Mouse (Mus musculus) C2C12 (cell line): ENCODE measurements around the gene Lyrm4.

ENCODE experiments used
- CTCF ChIP-seq: IDR thresholded peaks from one replicate; pipeline ENCODE4 v1.5.1; 2011; ENCODE audit not compliant: control insufficient read depth, insufficient read depth, insufficient read length
- MAX ChIP-seq: IDR thresholded peaks from one replicate; pipeline ENCODE4 v1.6.1; 2011; ENCODE audit warnings: mild to moderate bottlenecking, control low read depth
- MYOD1 ChIP-seq: IDR thresholded peaks from one replicate; pipeline ENCODE4 v1.6.1; 2011; ENCODE audit warnings: low read depth; ENCODE audit not compliant: control insufficient read depth, insufficient read length

DNA sequence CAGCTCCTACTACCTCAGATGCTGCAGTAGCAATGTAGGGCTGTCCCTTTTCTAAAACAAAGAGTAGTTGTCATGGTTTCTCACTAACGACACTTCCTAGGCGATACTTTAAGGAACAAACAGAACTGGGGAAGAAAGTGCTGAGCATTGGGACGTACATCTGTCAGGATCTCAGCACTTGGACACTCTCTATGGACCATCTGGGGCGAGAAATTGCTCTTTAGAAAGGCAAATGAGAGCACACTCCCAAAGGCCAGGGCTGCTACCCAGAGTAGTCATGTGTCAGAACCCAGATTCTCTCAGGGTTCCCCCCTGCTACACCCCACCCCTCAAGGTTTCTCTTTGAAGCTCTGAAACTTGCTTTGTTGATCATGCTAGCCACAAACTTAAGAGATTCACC is 136.9 kb downstream of the Lyrm4 start:
- no peak for TF ChIP-seq CTCF
- no peak for TF ChIP-seq MYOD1
- no peak for TF ChIP-seq MAX
